Mouse (Mus musculus): Measurements from ENCODE around the gene Stub1. TPM values are rescaled to one million over a fixed set of nuclear protein-coding genes. Genes with fewer than 3 reads are reported as not detected.

Stub1 gene
- polyA plus RNA-seq (2012; rRNA removed): 198 and 215 TPM in 2 replicates

GRCm38 (mm10) chr17:25833291-25833663 is at the start of gene Stub1:
Gene Stub1 (minus strand): TSS chr17:25833404.

GRCm38 (mm10) chr17:25880196-25880910 is 47.1 kb upstream of the Stub1 start, which contains the start of gene Wfikkn1:
Gene Wfikkn1 (minus strand): TSS chr17:25880858.

GRCm38 (mm10) chr17:25874721-25875170 is 41.5 kb upstream of the Stub1 start, which contains the start of gene Mettl26:
Gene Mettl26 (plus strand): TSS chr17:25875074.

GRCm38 (mm10) chr17:25868601-25869191 is 35.5 kb upstream of the Stub1 start, which contains the start of gene Mcrip2:
Gene Mcrip2 (minus strand): TSS chr17:25868764.

GRCm38 (mm10) chr17:25860832-25861703 is 27.9 kb upstream of the Stub1 start, which contains the start of gene Wdr90:
Gene Wdr90 (minus strand): TSS chr17:25861501.

GRCm38 (mm10) chr17:25844396-25844901 is 11.2 kb upstream of the Stub1 start, which contains the start of gene Rhot2:
Gene Rhot2 (minus strand): TSS chr17:25844851.

GRCm38 (mm10) chr17:25841117-25841880 is 8.1 kb upstream of the Stub1 start, which contains the start of gene Gm20683:
Gene Gm20683 (minus strand): TSS chr17:25841763.

GRCm38 (mm10) chr17:25837076-25837410 is 3.8 kb upstream of the Stub1 start, which contains the start of gene Rhbdl1:
Gene Rhbdl1 (minus strand): TSS chr17:25837295.

GRCm38 (mm10) chr17:25828712-25829557 is 4.3 kb downstream of the Stub1 start, which contains the start of gene Jmjd8:
Gene Jmjd8 (plus strand): TSS chr17:25828867.

GRCm38 (mm10) chr17:25823452-25823851 is 9.8 kb downstream of the Stub1 start, which contains the start of gene Wdr24:
Gene Wdr24 (plus strand): TSS chr17:25823627.

GRCm38 (mm10) chr17:25808789-25809605 is 24.2 kb downstream of the Stub1 start, which contains the start of gene Fbxl16:
Gene Fbxl16 (plus strand): TSS chr17:25809085.

GRCm38 (mm10) chr17:25796951-25797369 is 36.2 kb downstream of the Stub1 start, which contains the start of gene Metrn:
Gene Metrn (minus strand): TSS chr17:25797136.

GRCm38 (mm10) chr17:25795609-25796092 is 37.6 kb downstream of the Stub1 start, which contains the start of gene AC134908.4:
Gene AC134908.4 (minus strand): TSS chr17:25795659.

GRCm38 (mm10) chr17:25792615-25793014 is 40.6 kb downstream of the Stub1 start, which contains the start of gene Fam173a:
Gene Fam173a (minus strand): TSS chr17:25792901.

GRCm38 (mm10) chr17:25786280-25786679 is 46.9 kb downstream of the Stub1 start, which contains the start of gene Ccdc78:
Gene Ccdc78 (plus strand): TSS chr17:25786580.

GRCm38 (mm10) chr17:25785281-25785745 is 47.9 kb downstream of the Stub1 start, which contains the start of gene Haghl:
Gene Haghl (minus strand): TSS chr17:25785673.

